Mouse (Mus musculus) megakaryocyte-erythroid progenitor cell, adult 5 weeks (primary cell): ENCODE results near the gene Csf2rb2. TPM values are rescaled to one million over a fixed set of nuclear protein-coding genes. Genes with fewer than 3 reads are reported as not detected.

ENCODE experiments used
- polyA plus RNA-seq: library from polyadenylated mRNA; stranded (reverse); fragments of >175 nt; gene quantifications from 2 replicates; pipeline ENCODE4 v1.2.3, GENCODE M21; 2012

Csf2rb2 gene
- polyA plus RNA-seq, result 11.7 and 15.1 TPM in 2 replicates

DNA sequence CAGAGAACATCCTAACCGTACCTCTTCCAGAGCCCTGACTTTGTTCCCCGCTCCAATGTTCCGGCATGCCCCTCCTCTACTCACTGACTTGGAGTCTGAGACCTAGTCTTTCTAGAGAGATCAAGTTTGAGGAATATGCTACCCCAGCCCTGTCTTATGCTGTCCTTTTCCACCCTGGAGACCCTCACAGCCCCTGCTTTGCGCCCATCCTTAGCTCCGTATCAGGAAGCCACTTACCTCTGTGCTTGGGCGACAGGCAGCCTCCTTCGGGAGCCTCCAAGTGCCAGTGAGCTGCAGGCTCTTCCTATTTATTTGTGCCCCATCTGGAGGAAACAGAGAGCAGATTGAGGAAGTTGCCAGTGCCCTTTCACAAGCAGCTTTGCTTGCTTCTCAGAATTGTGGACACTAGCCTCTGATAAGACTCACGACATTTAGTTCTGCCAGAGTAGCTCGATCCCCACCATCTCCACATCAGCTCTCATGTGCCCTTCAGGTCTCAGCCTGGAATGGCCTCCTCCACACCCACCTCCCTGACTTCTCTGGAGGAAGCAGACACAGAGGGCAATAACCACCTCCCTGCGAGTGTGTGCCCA, at the start of gene Csf2rb2:
TSS of gene Csf2rb2 (minus strand) at position 381 of the 593 bp plus-strand sequence.

DNA sequence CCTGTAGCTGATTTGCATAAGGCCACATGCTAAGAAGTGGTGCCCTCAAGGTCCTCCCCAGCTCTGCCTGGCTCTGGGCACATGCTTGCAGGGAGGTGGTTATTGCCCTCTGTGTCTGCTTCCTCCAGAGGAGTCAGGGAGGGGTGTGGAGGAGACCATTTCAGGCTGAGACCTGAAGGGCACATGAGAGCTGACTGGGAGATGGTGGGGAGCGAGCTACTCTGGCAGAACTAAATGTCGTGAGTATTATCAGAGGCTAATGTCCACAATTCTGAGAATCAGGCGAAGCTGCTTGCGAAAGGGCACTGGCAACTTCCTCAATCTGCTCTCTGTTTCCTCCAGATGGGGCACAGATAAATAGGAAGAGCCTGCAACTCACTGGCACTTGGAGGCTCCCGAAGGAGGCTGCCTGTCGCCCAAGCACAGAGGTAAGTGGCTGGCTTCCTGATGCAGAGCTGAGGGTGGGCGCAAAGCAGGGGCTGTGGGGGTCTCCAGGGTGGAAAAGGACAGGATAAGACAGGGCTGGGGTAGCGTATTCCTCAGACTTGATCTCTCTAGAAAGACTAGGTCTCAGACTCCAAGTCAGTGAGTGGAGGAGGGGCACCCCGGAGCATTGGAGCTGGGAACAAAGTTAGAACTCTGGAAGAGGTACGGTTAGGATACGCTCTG, 20.3 kb upstream of the Csf2rb2 start, which contains the start of gene Csf2rb:
TSS of gene Csf2rb (plus strand) at position 82 of the 669 bp plus-strand sequence.

DNA sequence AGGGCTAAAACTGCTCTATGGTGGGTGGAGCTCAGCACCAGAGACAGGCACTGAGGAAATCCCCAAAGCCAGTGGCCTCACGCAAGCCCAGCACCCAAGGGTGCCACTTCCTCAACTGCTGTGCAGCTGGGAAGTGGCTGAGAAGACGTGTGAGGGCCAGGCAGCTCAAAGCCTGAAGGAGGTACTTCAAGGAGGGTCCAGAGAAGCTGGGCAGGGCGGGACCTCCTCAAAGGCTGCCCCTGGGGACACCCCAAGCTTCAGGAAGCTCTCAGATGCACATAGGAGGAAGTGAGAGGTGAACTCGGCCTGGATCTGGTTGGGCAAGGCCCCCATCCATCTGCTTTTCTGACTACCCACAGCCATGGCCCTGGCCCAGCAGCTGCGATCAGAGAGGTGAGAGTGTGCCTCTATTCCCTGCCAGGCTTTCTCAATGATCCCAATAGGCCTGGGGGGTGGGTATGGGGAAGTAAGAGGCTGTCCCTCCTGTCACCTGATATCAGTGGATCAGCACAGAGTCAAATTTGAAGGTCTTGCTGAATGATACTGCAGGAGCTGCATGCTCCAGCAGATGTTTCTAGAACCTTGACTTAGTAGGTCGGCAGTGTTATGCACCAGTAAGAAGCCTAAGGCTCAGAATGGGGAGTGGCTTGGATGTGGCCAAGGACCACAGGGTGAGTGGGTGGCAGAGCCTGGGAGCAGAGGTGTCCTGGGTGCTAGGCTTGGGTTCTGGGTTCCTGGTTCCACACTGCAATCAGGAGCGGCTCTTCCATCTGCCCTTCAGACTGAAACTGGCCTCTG, 60.6 kb downstream of the Csf2rb2 start, which contains the start of gene Ncf4:
TSS of gene Ncf4 (plus strand) at position 107 of the 798 bp plus-strand sequence.

Other genes with a start within 250 kb of the Csf2rb2 start
- gene Cacng2, start 185.7 kb downstream of the Csf2rb2 start, polyA plus RNA-seq, result not detected in 2 replicates
- 151 and 162 TPM in 2 replicates for gene Ift27, start 131.6 kb downstream of the Csf2rb2 start, polyA plus RNA-seq
- not detected in 2 replicates for gene Pvalb, start 99.3 kb downstream of the Csf2rb2 start, polyA plus RNA-seq
- gene Ncf4, start 60.9 kb downstream of the Csf2rb2 start, polyA plus RNA-seq, result 53.4 and 62.1 TPM in 2 replicates
- 129 and 202 TPM in 2 replicates for gene Csf2rb, start 20.0 kb upstream of the Csf2rb2 start, polyA plus RNA-seq
- gene Tex33, start 90.2 kb upstream of the Csf2rb2 start, polyA plus RNA-seq, result not detected in 2 replicates
- gene Tst, start 100.2 kb upstream of the Csf2rb2 start, polyA plus RNA-seq, result 26.9 and 27.9 TPM in 2 replicates
- gene Mpst, start 100.7 kb upstream of the Csf2rb2 start, polyA plus RNA-seq, result 108 and 132 TPM in 2 replicates
- 108 and 128 TPM in 2 replicates for gene Kctd17, start 122.8 kb upstream of the Csf2rb2 start, polyA plus RNA-seq
- gene Tmprss6, start 162.9 kb upstream of the Csf2rb2 start, polyA plus RNA-seq, result 0.05 TPM in 1 of 2 replicates, not detected in the other
- gene Il2rb, start 189.6 kb upstream of the Csf2rb2 start, polyA plus RNA-seq, result 7.8 and 12.9 TPM in 2 replicates
- gene C1qtnf6, start 225.7 kb upstream of the Csf2rb2 start, polyA plus RNA-seq, result 6.7 and 8.0 TPM in 2 replicates
- gene Sstr3, start 239.0 kb upstream of the Csf2rb2 start, polyA plus RNA-seq, result not detected in 2 replicates